Mouse (Mus musculus): Measurements from ENCODE around the gene Mrpl14.

Mrpl14 gene

DNA sequence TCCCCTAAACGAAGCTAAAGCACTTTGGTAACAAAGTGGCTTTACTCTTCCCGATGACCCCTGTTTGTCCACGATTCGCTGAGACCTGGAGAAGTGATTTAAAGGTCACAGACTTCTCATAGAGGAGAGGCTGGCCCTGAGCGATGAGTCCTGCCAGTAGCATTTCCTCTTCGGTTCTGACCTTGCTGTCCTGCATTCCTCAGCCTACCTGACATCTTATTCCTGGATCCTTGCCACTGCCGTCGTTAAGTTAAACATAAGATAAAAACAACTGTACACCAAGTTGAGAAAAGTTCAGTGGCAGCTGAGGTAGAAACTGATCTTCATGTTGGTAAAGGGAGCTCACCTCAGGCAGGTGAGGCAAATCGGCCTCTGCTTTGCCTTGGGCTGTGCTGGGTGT is 3.0 kb downstream of the Mrpl14 start:
- DNase-seq: no peak

DNA sequence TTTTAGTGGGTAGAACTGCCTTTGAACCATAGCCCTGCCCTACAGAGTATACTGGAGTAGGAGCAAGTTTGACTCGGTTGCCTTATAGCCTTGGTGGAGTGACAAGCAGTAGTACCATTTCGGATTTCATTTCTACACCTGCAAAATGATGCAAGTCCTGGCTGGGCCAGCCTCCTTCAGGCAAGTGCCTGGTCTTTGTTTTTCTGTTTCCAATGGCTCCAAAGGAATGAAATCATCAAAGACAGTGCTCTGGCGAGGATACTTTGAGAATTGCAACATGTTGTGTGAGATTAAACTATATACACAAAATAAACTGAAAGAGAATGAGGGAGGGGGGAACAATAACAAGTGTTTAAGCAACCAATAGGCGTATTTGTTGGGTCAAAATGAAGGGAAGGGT is 3.9 kb downstream of the Mrpl14 start:
- DNase-seq: no peak

DNA sequence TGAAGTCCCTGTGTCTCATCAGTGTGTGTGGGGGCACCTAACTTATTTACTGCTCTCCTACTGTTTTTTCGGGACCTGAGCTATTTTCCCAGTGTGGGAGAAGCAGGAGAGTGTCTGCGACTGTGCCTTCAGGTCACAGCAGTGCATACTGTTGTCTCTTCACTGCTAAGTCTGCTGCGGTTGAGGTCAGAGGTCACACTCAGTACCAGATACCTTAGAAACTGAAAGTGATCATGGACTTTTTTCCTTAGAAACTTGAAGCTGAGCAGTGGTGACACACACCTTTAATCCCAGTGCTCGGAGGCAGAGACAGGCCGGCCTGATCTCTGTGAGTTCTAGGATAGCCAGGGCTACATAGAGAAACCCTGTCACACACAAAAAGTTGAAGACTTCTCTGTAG is 6.0 kb downstream of the Mrpl14 start:
- DNase-seq: no peak

DNA sequence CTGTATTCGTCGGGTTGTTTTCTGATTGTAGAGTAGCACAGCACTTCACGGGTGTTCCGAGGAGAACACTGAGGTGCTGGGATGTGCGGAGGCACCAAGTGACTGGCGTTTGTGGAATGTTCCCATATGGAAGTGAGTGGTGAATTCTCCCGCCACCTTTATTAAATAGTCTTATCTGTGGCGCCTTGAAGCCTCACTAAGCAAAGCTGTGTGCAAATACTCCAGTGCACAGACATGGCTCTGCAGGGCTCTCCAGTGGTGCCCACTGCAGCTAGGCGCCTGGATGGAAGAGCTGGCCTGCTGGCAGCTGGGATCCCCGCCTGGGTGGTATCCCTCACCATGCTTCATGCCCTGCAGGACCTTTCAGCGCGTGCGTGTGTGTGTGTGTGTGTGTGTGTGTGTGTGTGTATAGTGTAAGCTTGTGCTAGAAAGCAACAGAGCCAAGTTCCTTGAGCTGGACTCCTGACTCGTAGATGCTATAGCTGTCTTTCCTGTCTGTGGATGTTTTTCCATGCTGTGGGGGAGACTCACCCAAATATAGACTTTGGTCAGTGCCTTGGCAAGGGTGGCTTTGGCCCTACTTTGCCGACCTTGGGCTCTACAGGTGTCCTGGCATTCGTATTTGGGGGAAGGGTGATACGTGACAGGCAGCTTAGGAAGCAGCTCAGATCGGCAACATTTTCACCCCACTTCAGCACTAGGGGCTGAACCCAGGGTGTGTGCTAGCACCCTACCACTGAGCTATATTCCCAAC is 7.9 kb downstream of the Mrpl14 start:
- DNase-seq: no peak

DNA sequence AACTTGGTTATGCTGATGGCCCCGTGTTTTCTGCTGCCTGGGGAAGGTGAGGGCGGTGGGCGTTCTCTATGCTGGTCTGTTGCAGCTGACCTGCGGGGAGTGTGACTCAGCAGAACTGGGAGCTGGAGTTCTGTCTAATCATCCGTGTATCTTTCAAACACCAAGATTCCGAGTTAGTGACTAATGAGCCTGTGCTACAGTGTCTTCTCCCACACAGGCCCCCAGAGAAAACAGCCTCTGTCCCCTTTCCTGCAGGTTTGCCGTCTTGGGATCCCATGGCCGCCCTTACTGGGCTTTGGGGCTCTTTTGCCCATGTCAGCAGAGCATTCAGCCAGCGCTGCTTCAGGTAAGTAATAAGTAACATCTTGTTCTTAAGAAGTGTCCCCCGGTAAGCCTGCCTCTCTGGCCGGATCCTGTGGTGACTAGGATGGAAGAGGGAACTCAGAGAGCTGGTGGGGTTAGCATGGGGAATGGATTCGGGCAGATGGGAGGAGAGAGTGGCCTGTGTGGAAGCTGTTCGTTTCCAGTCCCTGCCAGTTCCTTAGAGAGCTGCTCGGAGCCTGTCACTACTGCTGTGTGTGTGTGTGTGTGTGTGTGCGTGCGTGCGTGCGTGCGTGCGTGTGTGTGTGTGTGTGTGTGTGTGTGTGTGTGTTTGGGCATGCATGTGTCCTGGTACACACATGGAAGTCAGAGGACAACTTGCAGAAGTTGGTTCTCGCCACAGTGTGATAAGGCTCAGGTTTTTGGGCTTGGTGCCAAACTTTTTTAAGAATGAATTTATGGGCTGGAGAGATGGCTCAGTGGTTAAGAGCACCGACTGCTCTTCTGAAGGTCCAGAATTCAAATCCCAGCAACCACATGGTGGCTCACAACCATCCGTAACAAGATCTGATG is 9.4 kb downstream of the Mrpl14 start:
- peak; percentile 76 for DNase-seq

DNA sequence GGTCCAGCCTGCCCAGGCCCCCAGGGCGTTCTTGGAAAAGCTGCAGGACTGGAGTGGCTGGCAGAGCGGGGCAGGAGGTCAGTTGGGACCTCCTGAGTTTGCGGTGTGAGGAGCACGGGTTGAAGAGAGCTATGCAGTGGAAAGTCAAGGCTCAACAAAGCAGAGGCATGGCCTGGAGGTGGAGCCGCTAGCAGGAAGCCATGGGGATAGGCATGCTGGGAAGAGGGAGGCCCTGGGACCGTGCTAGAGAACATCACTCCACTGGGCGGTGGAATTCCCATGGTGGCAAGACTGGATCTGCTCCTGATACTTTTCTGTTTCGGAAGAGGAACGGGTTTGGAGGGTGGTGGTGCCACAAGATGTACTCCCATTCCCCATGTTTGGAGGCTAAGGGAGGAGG is 10.9 kb downstream of the Mrpl14 start:
- DNase-seq: no peak

DNA sequence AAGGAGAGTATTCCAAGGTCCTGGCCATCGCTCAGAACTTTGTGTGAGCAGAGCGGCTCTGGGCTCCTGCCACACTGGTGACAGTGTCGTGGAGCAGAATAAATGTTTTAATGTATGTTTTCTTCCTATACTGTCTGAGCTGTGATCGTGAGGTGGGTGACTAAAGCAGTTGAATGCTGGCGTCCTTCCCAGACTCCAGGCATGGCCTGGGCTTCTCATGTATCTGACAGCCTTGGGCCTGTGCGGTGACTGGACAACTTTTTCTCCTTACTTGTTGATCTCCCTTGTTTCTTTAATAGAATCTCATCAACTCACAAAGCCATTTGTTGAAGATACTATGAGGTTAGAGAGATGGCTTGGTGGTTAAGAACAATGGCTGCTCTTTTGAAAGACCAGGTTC is 12.2 kb downstream of the Mrpl14 start:
- no peak for DNase-seq

DNA sequence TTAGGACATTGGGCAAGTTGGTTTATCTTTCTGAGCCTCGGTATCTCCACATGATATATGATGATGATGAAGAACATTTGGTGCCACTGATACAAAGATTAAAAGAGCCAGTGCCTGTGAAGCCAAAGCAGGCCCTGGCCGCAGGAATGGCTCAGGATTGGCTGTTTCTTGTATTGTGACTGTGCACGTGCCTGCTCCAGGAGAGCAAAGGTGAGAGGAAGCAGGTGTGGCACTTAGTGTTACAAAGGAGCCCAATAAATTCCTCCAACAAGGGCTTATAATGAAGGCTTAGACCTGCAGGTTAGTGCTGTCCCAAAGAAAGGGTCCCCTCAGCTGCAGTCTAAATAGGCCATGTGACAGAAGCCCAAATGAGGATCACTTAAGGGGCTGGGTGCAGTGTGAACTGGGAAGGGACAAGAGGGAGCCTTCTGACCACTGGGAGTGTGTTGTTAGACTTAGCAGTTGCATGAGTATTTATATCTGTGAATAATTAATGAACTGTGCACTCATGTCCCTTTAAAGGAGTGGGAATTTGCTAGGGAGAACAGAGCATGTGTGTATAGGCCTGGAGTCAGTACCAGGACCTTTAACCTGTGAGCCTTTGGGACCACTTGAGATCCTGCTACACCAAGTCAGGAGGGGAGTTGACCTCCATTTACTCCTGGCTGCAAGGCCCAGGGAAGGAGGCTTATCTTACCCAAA is 13.1 kb downstream of the Mrpl14 start:
- DNase-seq: no peak

DNA sequence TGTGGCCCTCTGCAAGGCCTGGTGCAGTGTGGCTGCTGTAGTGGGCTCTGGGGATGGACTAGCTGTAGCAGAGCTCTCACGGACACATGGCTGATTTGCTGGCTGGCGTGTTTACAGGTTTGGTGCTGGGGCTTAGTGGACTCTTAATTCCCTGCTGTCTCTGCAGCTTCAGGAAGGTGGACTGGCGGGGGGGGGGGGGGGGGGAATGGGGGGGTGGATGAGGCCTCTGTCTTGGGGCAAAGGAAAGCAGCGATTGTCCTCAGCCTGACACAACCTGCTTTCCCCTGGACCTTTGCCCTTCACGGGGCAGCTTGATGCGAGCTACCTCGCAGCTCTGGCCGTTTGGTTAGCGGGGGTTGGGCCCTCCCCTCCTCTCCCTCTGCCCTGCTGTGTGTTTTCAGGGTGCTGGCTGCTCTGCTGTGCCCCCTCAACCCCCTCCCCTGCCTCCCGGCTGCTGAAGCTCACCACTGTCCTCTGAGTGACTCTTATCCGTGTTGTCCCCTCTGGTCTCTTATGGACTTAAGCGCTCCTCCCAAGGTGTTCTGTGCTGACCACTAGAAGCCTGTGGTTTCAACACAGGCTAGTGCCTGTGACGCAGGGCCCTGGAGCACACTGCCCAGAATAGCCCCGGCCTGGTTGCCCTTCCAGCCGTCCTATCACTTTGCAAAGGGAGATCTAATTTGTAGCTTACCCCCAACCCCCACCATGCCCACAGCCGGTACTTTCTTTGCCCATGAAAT is 14.5 kb downstream of the Mrpl14 start:
- no peak for DNase-seq

DNA sequence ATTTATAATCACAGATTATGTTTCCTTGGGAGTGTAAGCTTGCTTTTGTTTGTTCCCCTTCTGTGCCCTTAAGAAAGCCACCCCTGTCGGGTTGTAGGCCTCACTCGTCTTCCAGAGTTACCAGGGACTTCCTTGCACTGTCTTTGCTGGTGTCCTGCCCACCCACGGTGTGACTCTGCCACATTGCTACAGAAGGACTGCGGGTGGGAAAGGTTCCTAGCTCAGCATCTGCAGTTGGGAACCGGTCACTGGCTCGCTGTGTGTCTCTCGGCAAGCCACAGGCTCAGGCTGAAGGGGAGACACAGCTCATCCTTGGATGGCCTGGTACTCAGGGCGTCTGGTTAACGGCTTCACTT is 15.1 kb downstream of the Mrpl14 start:
- no peak for DNase-seq

DNA sequence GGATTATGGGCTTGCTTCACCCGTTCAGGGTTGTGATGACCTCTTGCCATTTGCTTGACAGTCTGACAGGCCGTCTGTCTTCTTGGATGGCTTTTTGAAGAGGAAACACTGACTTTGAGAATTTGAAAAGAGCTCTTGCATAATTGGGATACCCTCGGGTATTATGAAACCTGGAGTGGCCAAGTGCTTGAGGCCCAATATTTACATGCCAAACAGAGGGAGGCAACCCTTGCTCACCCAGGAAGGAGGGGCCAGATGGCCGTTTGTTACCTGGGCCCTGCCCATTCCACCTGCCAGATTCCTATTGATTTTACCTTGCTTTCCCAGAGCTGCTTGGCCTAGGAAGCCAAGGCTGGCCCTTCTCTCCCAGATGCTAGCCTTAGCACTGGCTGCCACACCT is 16.1 kb downstream of the Mrpl14 start:
- DNase-seq: no peak

DNA sequence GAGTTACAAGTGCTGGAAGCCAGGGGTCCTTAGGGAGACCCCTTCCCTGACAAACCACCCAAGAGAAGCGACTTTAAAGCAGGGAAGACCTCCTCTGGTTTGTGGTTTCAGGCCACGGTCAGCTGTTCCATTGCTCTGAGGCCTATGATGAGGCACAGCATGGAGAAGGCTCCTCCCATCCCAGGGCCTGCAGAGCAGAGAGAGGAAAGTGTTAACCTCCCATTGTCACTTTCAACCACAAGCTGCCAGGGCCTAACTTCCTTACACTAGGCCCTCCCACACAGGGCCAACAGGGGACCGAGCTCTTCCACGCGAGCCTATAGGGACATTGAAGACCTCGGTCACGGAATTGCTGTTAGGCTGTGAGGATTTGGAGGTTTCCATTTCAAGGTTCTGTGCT is 17.1 kb downstream of the Mrpl14 start:
- peak; percentile 42 for DNase-seq

DNA sequence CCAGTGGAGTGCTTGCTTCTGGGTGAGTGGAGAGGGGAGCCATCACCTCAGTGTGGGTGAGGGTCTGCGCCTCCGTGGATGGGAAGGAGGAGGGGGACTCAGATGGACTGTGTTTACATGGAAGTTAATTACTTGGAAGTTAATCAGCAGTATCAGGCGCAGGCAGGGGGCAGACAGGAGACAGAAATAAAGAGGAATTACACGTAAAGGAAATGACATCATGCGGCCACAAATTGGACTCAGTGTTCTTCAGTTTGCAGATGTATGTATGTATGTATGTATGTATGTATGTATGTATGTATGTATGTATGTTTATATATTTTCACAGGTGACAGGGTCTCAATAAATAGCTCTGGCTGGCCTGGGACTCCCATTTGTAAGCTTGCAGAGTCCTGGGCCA is 20.7 kb downstream of the Mrpl14 start:
- no peak for DNase-seq

DNA sequence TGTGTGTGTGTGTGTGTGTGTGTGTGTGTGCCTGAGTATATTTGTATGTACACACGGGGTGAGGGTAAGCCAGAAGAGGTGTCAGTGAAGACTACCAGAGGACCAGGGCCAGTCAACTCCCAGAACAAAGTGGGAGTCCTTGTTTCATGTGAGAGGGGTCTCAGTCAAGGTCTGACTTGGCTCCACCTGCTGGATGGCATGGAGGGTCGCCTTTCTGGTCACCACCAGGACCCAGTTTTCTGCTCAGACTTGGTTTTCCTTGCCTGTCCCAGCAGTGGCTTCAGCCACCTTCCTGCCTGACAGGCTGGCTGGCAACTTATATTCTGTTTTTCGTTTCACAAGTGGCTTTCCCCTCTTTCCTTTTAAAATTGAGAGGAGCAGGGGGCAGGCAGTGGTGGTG is 21.3 kb downstream of the Mrpl14 start:
- DNase-seq: no peak

DNA sequence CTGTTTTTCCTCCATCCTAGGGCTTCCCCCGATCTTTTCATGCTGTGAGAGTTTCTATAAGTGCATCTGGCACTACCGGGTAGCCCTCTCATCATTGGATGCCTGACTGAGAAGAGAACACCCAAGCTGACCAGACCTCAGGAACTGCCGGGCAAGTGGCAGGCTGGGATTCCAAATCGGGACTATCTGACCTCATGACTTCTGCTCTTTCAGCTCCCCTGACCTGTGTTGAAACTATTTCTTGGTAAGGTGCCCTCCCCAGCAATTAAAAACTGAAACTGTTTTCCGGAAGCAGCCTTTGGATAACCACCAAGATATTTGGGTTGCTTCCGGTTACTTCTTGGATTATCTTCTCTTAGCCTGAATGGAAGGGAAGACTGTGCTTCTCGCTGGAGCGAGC is 22.1 kb downstream of the Mrpl14 start:
- DNase-seq: no peak

DNA sequence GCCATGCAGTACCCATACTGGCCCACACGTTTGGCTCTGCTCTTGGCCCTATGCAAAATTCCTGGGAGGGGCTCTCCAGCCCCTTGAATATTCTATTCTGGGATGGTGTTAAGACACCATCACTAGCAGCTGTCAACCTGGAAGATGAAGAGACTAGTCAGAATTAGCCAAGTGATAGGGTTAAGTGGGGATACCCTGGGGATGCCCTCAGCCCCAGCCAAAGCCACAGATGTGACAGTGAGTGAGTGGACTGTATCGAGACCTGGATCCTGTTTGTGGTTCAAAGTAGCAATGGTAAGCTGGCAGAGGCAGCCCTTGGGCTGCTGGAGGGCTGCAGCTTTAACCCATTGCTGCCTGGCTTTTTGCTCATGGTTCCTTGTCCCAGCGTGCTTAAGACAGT is 23.7 kb downstream of the Mrpl14 start:
- no peak for DNase-seq

DNA sequence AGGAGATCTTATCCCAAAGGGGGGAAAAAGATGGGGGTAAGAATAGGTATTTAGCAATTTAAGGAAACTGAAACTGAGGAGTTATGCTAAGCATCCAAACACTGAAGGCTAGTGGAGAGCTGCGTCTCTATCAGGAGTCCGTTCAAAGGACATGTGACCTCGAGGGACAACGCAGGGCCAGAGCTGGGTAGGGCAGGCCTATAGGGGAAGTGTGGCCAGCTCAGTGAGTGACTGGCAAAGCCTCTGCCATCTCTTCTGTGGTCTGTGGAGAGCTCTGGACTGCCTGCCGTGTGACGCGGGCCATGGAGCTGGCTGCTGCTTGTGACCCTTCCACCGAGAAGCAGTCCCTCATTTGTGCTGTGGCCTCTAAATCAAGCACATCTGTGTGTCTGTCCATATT is 24.3 kb downstream of the Mrpl14 start:
- no peak for DNase-seq

DNA sequence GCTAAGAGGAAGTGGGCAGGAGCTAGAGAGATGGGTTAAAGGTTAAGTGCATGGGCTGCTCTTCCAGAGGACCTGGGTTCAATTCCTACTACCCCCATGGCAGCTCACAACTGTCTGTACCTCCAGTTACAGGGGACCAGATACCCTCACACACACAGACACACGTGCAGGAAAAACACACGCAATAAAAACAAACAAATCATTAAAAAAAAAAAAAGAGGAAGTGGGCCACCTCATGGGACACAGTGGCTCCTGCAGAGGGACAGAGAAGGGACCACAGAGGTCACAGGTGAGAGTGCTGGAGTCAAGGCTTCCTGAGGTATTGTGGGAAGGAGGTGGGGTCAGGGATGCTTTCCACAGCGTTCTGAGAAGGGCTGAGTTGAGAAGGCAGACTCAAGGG is 25.4 kb downstream of the Mrpl14 start:
- no peak for DNase-seq

DNA sequence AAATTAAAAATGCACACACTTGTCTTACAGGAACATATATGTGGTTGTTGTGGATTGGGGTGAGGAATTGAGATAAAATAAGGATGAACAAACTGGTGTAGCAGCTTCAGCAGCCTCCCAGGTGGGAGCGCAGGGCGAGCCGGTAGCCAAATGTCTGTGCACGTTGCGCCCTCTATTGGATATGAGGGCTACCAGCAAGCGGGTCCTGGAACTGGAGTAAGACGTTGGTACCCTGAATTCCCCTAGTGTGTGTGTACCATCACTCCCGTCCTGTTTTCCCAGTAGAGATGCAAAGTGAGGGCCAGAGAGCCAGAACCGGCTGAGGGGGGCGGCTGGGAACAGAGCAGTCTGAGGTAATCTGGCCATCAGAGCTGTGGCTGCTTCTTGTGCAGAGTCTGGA is 32.2 kb downstream of the Mrpl14 start:
- DNase-seq: peak; percentile 72

DNA sequence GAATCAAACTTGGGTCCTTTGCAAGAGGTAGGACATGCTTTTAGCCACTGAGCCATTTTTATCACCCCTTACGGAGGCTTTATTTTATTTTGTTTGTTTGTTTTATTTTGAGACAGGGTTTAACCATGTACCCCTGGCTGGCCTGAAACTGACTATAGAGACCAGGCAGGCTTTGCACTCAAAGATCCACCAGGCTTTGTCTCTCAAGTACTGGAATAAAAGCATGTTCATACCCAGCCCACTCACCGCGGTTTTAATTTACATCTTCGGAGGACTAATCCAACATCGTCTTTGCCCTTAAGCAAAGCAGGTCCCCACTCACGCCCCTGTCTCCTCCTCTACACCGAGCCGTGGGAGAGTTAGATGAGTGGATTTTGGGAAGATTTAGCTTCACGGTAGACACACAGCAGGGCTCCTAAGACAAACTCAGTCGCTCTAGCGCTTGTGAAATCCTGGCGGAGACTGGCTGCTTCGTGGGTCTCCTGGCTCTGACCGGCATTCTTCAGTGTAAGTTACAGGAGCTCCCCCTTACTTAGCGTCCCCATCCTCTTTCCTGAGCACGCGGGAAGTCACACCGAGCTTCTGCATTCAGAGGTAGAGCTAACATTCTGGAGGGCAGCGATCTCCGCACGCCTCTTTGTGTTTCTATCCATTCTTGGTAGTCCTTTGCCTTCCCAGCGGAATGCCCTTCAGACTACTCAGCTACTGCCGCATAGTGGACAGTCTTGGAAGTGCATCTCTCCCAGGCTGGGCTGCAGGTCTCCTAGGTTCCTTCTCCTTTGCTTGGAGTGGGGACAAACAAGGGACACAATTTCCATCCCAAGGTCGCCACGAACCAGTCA is 37.8 kb downstream of the Mrpl14 start:
- peak; percentile 85 for DNase-seq

DNA sequence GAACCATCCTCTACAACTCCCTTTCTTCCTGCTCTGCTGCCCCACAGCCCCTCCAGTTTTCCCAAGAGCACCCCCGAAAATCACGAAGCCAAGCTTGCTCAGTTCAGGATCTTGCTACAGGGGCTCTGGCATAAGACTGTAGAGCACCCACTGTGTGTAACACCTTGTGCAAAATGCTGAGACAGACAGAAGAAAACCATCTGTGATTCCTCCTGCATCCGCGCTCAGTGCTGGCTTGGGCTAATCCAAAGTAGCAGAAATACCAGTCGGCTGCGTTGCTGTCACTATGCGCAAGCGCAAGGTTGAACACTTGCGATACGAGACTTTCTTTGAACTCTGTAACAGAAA is 38.4 kb downstream of the Mrpl14 start:
- no peak for DNase-seq

DNA sequence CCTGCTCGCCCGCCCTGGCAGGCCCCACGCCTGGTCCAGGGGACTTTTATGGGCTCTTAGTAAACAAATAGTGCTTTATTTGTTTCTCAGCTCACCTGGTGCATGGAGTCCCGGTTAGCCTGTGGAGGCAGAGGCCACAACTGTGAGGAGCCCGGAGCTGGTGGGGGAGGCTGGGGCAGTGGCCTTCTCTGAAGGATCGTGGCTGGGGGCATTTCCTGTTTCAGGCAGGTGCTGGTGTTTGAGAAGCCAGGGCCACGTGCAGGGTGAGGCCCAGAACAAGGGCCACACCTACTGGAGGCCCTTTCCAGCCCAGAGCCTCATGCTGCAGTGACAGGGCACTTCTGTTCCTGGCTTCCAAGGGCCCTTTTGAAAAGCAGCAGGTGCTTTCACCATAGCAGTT is 40.1 kb downstream of the Mrpl14 start:
- DNase-seq: peak; percentile 79
